In the genomic region with DNA sequence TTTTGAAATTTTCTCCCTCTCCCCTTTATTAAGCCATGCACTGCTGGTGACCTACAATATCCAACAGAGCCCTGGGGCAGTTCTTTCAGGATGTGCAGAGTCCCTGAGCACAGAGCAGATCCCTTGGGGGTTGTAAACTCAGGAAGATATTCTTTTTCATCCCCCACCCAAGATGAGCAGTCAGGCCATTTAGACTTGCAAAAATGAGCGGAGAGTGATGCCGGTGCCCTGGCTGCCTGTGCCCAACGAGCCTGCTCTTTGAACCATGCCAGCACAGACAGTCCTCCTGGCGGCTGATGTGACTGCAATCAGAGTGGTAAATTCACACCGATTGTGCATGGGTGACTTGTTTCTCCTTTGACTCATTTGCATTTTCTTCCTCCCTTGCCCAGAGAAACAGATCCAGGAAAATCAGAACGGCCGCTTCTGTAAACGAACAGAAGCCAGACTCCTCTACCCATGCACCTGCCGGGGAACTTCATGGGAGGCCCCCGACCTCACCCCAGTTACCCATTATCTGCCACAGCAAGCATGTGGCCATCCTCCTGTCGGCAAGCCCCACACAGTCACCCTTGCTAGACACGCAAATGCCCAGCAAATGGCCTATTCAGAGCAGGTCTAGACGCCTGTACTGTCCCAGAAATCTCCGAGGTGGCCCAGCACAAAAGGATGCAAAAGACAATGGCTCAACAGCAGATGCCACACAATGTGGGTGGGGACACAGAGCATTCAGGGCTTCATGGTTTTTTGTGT, we compare ENCODE assay signal across 11 mouse cellular contexts.
A peak's percentile ranks its signal among the peaks of the same experiment; 100 is the strongest.
DNase-seq lines count a peak whose midpoint lies in the region; ATAC-seq lines count a peak whose summit lies in the region.
"Had no signal": no experiment of that assay in that cellular context is flagged by ENCODE, and none has a peak within 500 bp of the region (broad histone marks: within the 10 kb centered on the region; RNA-seq: fewer than 3 reads in every experiment).

No protein-coding gene starts in this region.

- no peaks in the 10 kb centered on the region for H3K27me3 ChIP-seq in hindbrain, embryonic 11.5 days (ENCODE audit: control insufficient read depth, insufficient read depth, low read length)
- H3K27me3 ChIP-seq: embryonic facial prominence, embryonic 15.5 days had no signal

- peak; percentile 65 for DNase-seq in left cerebral cortex, postnatal 4 days
- no peak for DNase-seq in left cerebral cortex, adult 8-10 months (ENCODE audit: low spot score in 2 of 2)
- peak; percentile 71 for DNase-seq in hindbrain, embryonic 11.5 days (ENCODE audit: low spot score)
- peak; percentile 35 to 55 for DNase-seq in kidney, postnatal 36 days
- no peak for DNase-seq in adrenal gland, adult 8-10 months
- DNase-seq in heart, postnatal 4 days, result no peak
- no peak for DNase-seq in gastrocnemius, adult 18-20 months (ENCODE audit: low spot score)
- no peak for DNase-seq in spleen, adult 18-20 months
- DNase-seq: B cell, adult 2 months had no signal

- WGBS in hindbrain, embryonic 11.5 days, result 30% methylated on average over 14 of the region's 14 CpGs

- 0 out of 2 replicates have a peak overlapping the region, but pooled peaks have one; percentile 42 for H3K9ac ChIP-seq in hindbrain, embryonic 11.5 days (ENCODE audit: low read depth, low read length)
- H3K9ac ChIP-seq: embryonic facial prominence, embryonic 15.5 days had no signal

- no peak overlapping the region for H3K4me3 ChIP-seq in hindbrain, embryonic 11.5 days (ENCODE audit: low read depth, low read length)
- H3K4me3 ChIP-seq: embryonic facial prominence, embryonic 15.5 days had no signal

- H3K9me3 ChIP-seq in hindbrain, embryonic 11.5 days (ENCODE audit: control insufficient read depth, low read length), result no peaks in the 10 kb centered on the region
- H3K9me3 ChIP-seq: embryonic facial prominence, embryonic 15.5 days had no signal

- peak; percentile 89 for ATAC-seq in hindbrain, embryonic 11.5 days (ENCODE audit: low FRiP score)

- H3K4me2 ChIP-seq in hindbrain, embryonic 11.5 days (replicated peaks; ENCODE audit: low read depth, low read length), result peak overlapping the region; percentile 20; the same call in 1 of the 2 replicates
- H3K4me2 ChIP-seq: embryonic facial prominence, embryonic 15.5 days had no signal

- peaks cover 5% of the 10 kb centered on the region; the same call in 1 of the 2 replicates for H3K4me1 ChIP-seq in hindbrain, embryonic 11.5 days (replicated peaks; ENCODE audit: control insufficient read depth, insufficient read depth, low read length)
- H3K4me1 ChIP-seq: embryonic facial prominence, embryonic 15.5 days had no signal

- intact Hi-C loops in left cerebral cortex, postnatal 4 days (cut with DNase I), result loop anchor here (10.0 kb wide), 1 partner anchor 237 kb away; a partner anchor contains a TSS

- H3K27ac ChIP-seq in hindbrain, embryonic 11.5 days (ENCODE audit: low read depth, low read length), result peak overlapping the region; percentile 75
- H3K27ac ChIP-seq: embryonic facial prominence, embryonic 15.5 days; macrophage had no signal

- no peaks in the 10 kb centered on the region for H3K36me3 ChIP-seq in hindbrain, embryonic 11.5 days (ENCODE audit: control insufficient read depth, insufficient read depth, low read length)
- H3K36me3 ChIP-seq: embryonic facial prominence, embryonic 15.5 days had no signal

Comparison
In these comparisons a context has a peak if more than half of its experiments do, and no peak if none do; other contexts are left out.
1. DNase-seq: peak in left cerebral cortex, postnatal 4 days (single experiment), hindbrain, embryonic 11.5 days (single experiment) and kidney, postnatal 36 days (2 of 2); none in left cerebral cortex, adult 8-10 months (0 of 2), adrenal gland, adult 8-10 months (single experiment), heart, postnatal 4 days (single experiment), gastrocnemius, adult 18-20 months (single experiment) and spleen, adult 18-20 months (0 of 2).